Mouse (Mus musculus): Measurements from ENCODE around the gene Cmklr1.

- TF ChIP-seq CTCF (conservative IDR thresholded peaks at IDR 0.05; ENCODE audit: low read length) (no peak), NANOG (IDR thresholded peaks at IDR 0.05; ENCODE audit: borderline replicate concordance, low read length) (no peak)
These were observed 38.4 kb downstream of the Cmklr1 start for GRCm38 (mm10) chr5:113611771-113612233.

Measured in E14TG2a.4 (cell line).